Mouse (Mus musculus): ENCODE results near the gene Cubn. TPM values are rescaled to one million over a fixed set of nuclear protein-coding genes. Genes with fewer than 3 reads are reported as not detected.

Gene Cubn
- polyA plus RNA-seq, 1 experiment from 2014 or later, result 0.40 TPM

DNA sequence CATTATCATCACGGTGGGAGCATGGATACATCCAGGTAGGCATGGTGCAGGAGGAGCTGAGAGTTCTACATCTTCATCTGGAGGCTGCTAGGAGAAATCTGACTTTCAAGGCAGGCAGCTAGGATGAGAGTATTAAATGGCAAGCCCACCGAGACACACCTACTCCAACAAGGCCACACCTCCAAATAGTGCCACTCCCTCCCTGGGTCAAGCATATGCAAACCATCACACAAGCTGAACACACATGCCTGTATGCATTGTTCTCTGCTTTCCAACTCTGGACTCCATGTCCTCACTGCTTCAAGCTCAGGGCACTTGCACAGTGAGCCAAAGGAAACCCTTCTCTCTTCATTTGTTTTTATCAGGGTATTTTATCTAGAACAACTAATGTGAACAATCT lies 233.0 kb downstream of the Cubn start:
- no peaks in the 10 kb centered on the region for H3K27me3 ChIP-seq (replicated peaks; ENCODE audit: control insufficient read depth, insufficient read depth, low read length)
- no peak for ATAC-seq
- H3K36me3 ChIP-seq (ENCODE audit: control insufficient read depth, insufficient read depth, low read length), result peaks cover 4% of the 10 kb centered on the region
- H3K27ac ChIP-seq (ENCODE audit: low read depth, low read length), result no peak overlapping the region
- no peaks in the 10 kb centered on the region for H3K4me1 ChIP-seq (ENCODE audit: control insufficient read depth, insufficient read depth, low read depth, low read length)
- H3K4me3 ChIP-seq (ENCODE audit: low read length), result no peak overlapping the region
- H3K9me3 ChIP-seq (ENCODE audit: control insufficient read depth, low read length), result peaks cover 3% of the 10 kb centered on the region
- no peak overlapping the region for H3K9ac ChIP-seq (ENCODE audit: low read depth, low read length)
- 81% methylated on average over 2 of the region's 2 CpGs for WGBS
- H3K4me2 ChIP-seq (ENCODE audit: low read length), result no peak overlapping the region

DNA sequence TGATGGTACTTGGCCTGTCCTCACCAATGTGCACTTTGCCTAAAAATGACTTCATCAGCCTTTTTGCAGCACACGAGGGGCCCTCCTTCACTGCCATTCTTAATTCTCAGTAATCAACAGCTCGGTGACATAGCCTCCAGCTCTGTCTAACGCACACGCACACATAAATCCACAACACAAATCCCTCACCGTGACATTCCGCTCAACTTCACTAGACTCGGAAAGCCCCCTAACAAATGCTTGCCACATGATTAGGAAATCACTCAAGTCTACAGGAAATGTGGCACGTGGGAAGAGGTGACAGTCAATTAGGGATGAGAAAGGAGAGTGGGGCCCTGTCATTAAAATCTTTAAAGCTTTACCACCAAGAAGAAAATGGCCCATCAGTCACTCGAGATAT lies 250.9 kb downstream of the Cubn start:
- ATAC-seq, result no peak
- Histone ChIP-seq H3K27ac (ENCODE audit: low read depth, low read length) (no peak overlapping the region), H3K9ac (ENCODE audit: low read depth, low read length) (no peak overlapping the region), H3K4me3 (ENCODE audit: low read length) (no peak overlapping the region), H3K27me3 (replicated peaks; ENCODE audit: control insufficient read depth, insufficient read depth, low read length) (no peaks in the 10 kb centered on the region), H3K9me3 (ENCODE audit: control insufficient read depth, low read length) (no peaks in the 10 kb centered on the region), H3K36me3 (ENCODE audit: control insufficient read depth, insufficient read depth, low read length) (no peaks in the 10 kb centered on the region), H3K4me1 (ENCODE audit: control insufficient read depth, insufficient read depth, low read depth, low read length) (no peaks in the 10 kb centered on the region), H3K4me2 (ENCODE audit: low read length) (no peak overlapping the region)
- 45% methylated on average over 9 of the region's 9 CpGs for WGBS

DNA sequence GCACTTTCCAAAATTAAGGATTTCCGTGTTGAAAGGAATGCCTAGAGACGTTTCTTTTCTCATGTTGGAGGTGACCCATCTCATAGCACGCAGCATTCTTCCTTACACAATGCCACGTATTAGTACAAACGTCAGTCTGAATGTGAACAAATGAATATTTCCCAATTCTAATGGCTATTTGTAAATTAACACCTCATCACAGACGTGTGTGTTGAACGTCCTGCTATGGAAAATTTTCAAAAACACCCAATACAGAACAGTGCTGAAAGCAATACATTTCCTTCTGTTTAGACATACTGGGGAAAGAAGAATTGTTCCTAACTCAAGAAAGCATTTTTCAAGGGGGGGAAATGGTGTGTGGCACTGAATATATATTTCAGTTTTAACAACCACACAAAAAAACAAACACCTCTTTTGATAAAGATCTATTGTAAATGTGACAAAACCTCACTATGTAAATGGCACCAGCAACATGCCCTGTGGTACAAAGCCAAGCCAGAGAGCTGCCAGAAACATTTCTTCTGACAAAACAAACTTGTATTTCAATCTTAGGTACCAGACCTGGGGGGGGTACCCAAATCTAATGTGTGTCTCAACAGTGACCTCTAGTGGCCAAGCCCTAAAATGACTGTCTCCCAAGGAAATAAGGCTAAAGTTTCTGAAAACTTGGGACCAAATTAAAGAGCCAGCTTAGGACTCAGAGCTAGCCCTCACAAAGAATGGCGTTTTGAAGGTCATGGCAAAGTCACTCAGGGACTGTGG lies 254.3 kb downstream of the Cubn start:
- H3K4me2 ChIP-seq (ENCODE audit: low read length), result no peak overlapping the region
- no peaks in the 10 kb centered on the region; the same call in 1 of the 2 replicates for H3K4me1 ChIP-seq (ENCODE audit: control insufficient read depth, insufficient read depth, low read depth, low read length)
- no peaks in the 10 kb centered on the region for H3K9me3 ChIP-seq (ENCODE audit: control insufficient read depth, low read length)
- no peaks in the 10 kb centered on the region for H3K36me3 ChIP-seq (ENCODE audit: control insufficient read depth, insufficient read depth, low read length)
- H3K4me3 ChIP-seq (ENCODE audit: low read length), result no peak overlapping the region
- 0 out of 2 replicates have a peak, but pooled peaks have one; percentile 50 for ATAC-seq
- H3K9ac ChIP-seq (ENCODE audit: low read depth, low read length), result no peak overlapping the region
- no peaks in the 10 kb centered on the region for H3K27me3 ChIP-seq (replicated peaks; ENCODE audit: control insufficient read depth, insufficient read depth, low read length)
- 69% methylated on average over 8 of the region's 8 CpGs for WGBS
- H3K27ac ChIP-seq (ENCODE audit: low read depth, low read length), result no peak overlapping the region

DNA sequence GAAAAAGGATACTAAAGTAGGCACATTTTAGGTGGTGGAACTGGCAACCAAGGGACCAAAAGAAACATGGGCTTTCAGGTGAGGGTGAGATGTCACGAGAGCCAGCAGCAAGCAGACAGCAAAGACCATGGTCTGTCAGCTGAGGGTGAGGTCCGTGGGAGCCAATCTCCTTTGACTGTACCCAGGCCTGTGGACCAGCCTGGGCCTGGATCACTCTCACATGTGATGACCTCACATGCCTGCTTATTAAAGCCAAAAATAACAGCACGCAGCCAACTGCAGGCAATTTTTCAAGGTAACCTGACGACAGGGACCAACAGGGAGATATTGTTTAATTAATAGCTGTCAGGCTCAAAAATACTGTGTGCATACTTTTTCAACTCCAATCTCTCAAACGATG lies 255.9 kb downstream of the Cubn start:
- no peaks in the 10 kb centered on the region for H3K27me3 ChIP-seq (replicated peaks; ENCODE audit: control insufficient read depth, insufficient read depth, low read length)
- H3K4me2 ChIP-seq (ENCODE audit: low read length), result no peak overlapping the region
- H3K9ac ChIP-seq (ENCODE audit: low read depth, low read length), result no peak overlapping the region
- no peak for ATAC-seq
- no peaks in the 10 kb centered on the region for H3K36me3 ChIP-seq (ENCODE audit: control insufficient read depth, insufficient read depth, low read length)
- no peak overlapping the region for H3K27ac ChIP-seq (ENCODE audit: low read depth, low read length)
- no peaks in the 10 kb centered on the region for H3K9me3 ChIP-seq (ENCODE audit: control insufficient read depth, low read length)
- H3K4me3 ChIP-seq (ENCODE audit: low read length), result no peak overlapping the region
- H3K4me1 ChIP-seq (ENCODE audit: control insufficient read depth, insufficient read depth, low read depth, low read length), result no peaks in the 10 kb centered on the region; the same call in 1 of the 2 replicates
- WGBS, result 65% methylated on average over 5 of the region's 5 CpGs

DNA sequence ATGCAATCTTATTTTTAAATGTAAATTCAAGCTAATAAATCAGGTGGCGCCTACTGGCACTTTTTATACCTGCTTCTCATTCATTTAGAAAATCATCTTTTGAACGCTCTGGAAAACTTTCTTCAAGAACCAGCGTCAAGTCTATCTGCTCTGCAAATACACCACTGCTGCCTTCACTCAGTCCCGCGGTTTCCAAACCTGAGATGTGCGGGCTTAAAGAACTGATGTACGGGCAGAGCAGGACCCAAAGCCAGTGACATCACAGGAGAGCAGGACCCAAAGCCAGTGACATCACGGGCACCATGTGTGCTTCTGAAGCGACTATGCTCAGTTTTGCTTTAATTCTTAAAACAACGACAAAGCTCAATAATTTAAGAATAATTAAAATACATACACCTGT lies 256.8 kb downstream of the Cubn start:
- WGBS, result 92% methylated on average over 10 of the region's 10 CpGs
- no peaks in the 10 kb centered on the region for H3K9me3 ChIP-seq (ENCODE audit: control insufficient read depth, low read length)
- no peak overlapping the region for H3K9ac ChIP-seq (ENCODE audit: low read depth, low read length)
- no peaks in the 10 kb centered on the region; the same call in 1 of the 2 replicates for H3K4me1 ChIP-seq (ENCODE audit: control insufficient read depth, insufficient read depth, low read depth, low read length)
- H3K27ac ChIP-seq (ENCODE audit: low read depth, low read length), result no peak overlapping the region
- H3K4me3 ChIP-seq (ENCODE audit: low read length), result no peak overlapping the region
- H3K27me3 ChIP-seq (replicated peaks; ENCODE audit: control insufficient read depth, insufficient read depth, low read length), result no peaks in the 10 kb centered on the region
- no peaks in the 10 kb centered on the region for H3K36me3 ChIP-seq (ENCODE audit: control insufficient read depth, insufficient read depth, low read length)
- ATAC-seq, result no peak
- no peak overlapping the region for H3K4me2 ChIP-seq (ENCODE audit: low read length)

DNA sequence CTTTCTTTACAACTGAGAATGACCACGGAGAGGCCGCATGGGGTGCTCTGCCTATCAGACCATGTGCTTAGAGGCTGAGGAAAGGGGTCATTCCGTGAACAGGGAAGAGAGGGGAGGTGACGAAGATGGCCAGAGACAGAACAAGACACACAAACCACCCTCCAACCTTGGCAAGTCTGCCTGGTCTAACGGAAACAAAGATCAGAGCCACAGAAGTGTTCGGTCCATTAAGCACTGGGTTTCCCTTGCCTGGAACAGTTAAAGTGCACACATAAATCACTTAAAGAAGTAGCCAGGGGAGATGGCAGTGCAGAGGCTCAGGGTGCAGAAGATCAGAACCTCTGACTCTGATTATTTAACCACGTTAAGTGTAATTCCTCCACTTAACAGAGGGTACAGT lies 257.7 kb downstream of the Cubn start:
- ATAC-seq, result peak; percentile 11; the same call in 1 of the 2 replicates
- Histone ChIP-seq H3K4me3 (ENCODE audit: low read length) (no peak overlapping the region), H3K4me2 (ENCODE audit: low read length) (no peak overlapping the region)

DNA sequence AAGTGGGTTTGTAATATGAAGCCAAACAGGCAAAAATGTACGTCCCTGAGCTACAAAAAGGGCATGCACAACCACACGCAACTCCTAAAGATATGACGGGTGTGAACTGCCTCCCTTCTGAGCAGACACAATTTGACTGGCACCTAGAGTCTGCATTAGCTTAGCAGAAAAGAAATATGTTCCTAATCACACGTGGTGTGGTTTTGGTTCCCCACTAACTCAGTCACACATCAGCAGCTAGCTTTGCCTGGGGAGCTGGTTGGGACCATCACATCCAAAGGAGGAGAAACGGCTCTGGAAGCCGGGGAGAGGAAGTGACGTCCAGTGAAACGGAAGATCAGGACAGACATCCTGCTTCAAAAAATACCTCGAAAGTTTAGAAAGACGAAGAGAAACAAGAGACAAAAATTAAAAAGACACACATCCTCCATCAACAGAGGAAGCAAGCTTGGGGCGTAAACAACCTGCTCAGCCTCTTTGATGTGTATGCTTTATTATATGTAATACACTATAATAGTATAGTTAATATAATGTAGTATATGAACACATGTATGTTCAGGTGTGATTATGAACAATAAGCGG lies 258.3 kb downstream of the Cubn start:
- Histone ChIP-seq H3K4me2 (ENCODE audit: low read length) (no peak overlapping the region), H3K9me3 (ENCODE audit: control insufficient read depth, low read length) (no peaks in the 10 kb centered on the region), H3K4me3 (ENCODE audit: low read length) (no peak overlapping the region), H3K9ac (ENCODE audit: low read depth, low read length) (no peak overlapping the region), H3K4me1 (ENCODE audit: control insufficient read depth, insufficient read depth, low read depth, low read length) (no peaks in the 10 kb centered on the region; the same call in 1 of the 2 replicates), H3K27ac (ENCODE audit: low read depth, low read length) (no peak overlapping the region), H3K27me3 (replicated peaks; ENCODE audit: control insufficient read depth, insufficient read depth, low read length) (no peaks in the 10 kb centered on the region), H3K36me3 (ENCODE audit: control insufficient read depth, insufficient read depth, low read length) (no peaks in the 10 kb centered on the region)
- ATAC-seq, result no peak
- 81% methylated on average over 12 of the region's 12 CpGs for WGBS

More for the DNA sequence above, 257.7 kb downstream of the Cubn start:
- Histone ChIP-seq H3K9ac (ENCODE audit: low read depth, low read length) (no peak overlapping the region), H3K4me1 (ENCODE audit: control insufficient read depth, insufficient read depth, low read depth, low read length) (no peaks in the 10 kb centered on the region; the same call in 1 of the 2 replicates), H3K27ac (ENCODE audit: low read depth, low read length) (no peak overlapping the region), H3K9me3 (ENCODE audit: control insufficient read depth, low read length) (no peaks in the 10 kb centered on the region), H3K27me3 (replicated peaks; ENCODE audit: control insufficient read depth, insufficient read depth, low read length) (no peaks in the 10 kb centered on the region), H3K36me3 (ENCODE audit: control insufficient read depth, insufficient read depth, low read length) (no peaks in the 10 kb centered on the region)
- 40% methylated on average over 7 of the region's 7 CpGs for WGBS

DNA sequence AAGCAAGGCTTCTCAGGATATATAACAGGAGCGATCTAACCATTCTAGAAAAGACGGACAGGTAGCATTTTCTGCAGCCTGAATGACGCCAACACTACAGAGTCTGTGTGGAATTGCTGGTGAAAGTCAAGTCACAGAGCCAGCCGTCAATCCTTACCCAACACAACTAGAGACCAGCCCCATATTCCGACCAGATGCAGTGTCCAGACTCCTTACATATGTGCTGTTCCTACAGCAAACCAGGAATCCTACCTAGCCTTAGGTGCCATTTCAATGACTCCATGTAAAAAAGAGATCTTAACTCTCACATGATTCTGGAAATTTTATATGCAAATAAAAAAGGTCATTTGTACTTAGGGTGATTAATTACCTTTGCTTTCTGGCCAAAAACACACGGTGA lies 259.3 kb downstream of the Cubn start:
- no peak overlapping the region for H3K27ac ChIP-seq (ENCODE audit: low read depth, low read length)
- no peaks in the 10 kb centered on the region; the same call in 1 of the 2 replicates for H3K4me1 ChIP-seq (ENCODE audit: control insufficient read depth, insufficient read depth, low read depth, low read length)
- H3K36me3 ChIP-seq (ENCODE audit: control insufficient read depth, insufficient read depth, low read length), result no peaks in the 10 kb centered on the region
- H3K9ac ChIP-seq (ENCODE audit: low read depth, low read length), result no peak overlapping the region
- ATAC-seq, result no peak
- no peaks in the 10 kb centered on the region for H3K9me3 ChIP-seq (ENCODE audit: control insufficient read depth, low read length)
- no peak overlapping the region for H3K4me2 ChIP-seq (ENCODE audit: low read length)
- H3K27me3 ChIP-seq (replicated peaks; ENCODE audit: control insufficient read depth, insufficient read depth, low read length), result no peaks in the 10 kb centered on the region
- H3K4me3 ChIP-seq (ENCODE audit: low read length), result no peak overlapping the region
- WGBS, result 87% methylated on average over 6 of the region's 6 CpGs

DNA sequence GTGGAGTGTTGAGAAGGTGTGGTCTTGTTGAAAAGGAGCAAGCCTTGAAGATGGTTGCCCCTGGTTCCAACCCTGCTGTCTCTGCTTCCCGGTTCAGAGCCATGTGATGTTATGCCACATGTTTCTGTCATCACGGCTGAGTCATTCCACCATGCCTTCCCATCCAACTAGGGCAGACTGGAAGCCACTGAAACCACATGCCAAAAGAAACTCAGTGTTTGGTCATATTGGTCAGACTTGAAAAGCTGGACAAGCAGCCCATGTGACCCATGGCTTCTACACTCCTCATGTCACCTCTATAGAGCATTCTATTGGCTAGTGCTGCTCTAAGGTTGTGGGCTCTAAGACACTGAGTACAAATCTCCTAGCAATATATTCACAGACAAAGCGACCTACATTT lies 261.9 kb downstream of the Cubn start:
- Histone ChIP-seq H3K4me2 (ENCODE audit: low read length) (no peak overlapping the region), H3K27me3 (replicated peaks; ENCODE audit: control insufficient read depth, insufficient read depth, low read length) (no peaks in the 10 kb centered on the region), H3K4me3 (ENCODE audit: low read length) (no peak overlapping the region), H3K9me3 (ENCODE audit: control insufficient read depth, low read length) (no peaks in the 10 kb centered on the region), H3K9ac (ENCODE audit: low read depth, low read length) (no peak overlapping the region), H3K36me3 (ENCODE audit: control insufficient read depth, insufficient read depth, low read length) (no peaks in the 10 kb centered on the region), H3K27ac (ENCODE audit: low read depth, low read length) (no peak overlapping the region), H3K4me1 (ENCODE audit: control insufficient read depth, insufficient read depth, low read depth, low read length) (no peaks in the 10 kb centered on the region; the same call in 1 of the 2 replicates)
- no peak for ATAC-seq
- 91% methylated on average over 3 of the region's 3 CpGs for WGBS

All from hindbrain, embryonic 16.5 days (tissue).